Mouse (Mus musculus): ENCODE results near the gene Golph3. TPM values are rescaled to one million over a fixed set of nuclear protein-coding genes. Genes with fewer than 3 reads are reported as not detected.

Gene Golph3
- total RNA-seq, 1 experiment from 2014 or later, result 106 TPM

- no peak for ATAC-seq (ENCODE audit: extremely low read depth, insufficient number of reproducible peaks, low FRiP score, poor library complexity, severe bottlenecking)
These were observed 48.8 kb downstream of the Golph3 start for GRCm38 (mm10) chr15:12370096-12370495.

GRCm38 (mm10) chr15:12371183-12371582 is 49.9 kb downstream of the Golph3 start:
- peak; percentile 59 for ATAC-seq (ENCODE audit: extremely low read depth, insufficient number of reproducible peaks, low FRiP score, poor library complexity, severe bottlenecking)

- no peak for ATAC-seq (ENCODE audit: extremely low read depth, insufficient number of reproducible peaks, low FRiP score, poor library complexity, severe bottlenecking)
These were observed 52.2 kb downstream of the Golph3 start for GRCm38 (mm10) chr15:12373496-12373895.

- ATAC-seq (ENCODE audit: extremely low read depth, insufficient number of reproducible peaks, low FRiP score, poor library complexity, severe bottlenecking), result no peak
These were observed 52.7 kb downstream of the Golph3 start for GRCm38 (mm10) chr15:12373918-12374317.

- ATAC-seq (ENCODE audit: extremely low read depth, insufficient number of reproducible peaks, low FRiP score, poor library complexity, severe bottlenecking), result no peak
These were observed 53.7 kb downstream of the Golph3 start for GRCm38 (mm10) chr15:12374916-12375315.

- ATAC-seq (ENCODE audit: extremely low read depth, insufficient number of reproducible peaks, low FRiP score, poor library complexity, severe bottlenecking), result peak; percentile 73
These were observed 54.5 kb downstream of the Golph3 start for GRCm38 (mm10) chr15:12375641-12376311.

GRCm38 (mm10) chr15:12376491-12377069 is 55.3 kb downstream of the Golph3 start:
- no peak for ATAC-seq (ENCODE audit: extremely low read depth, insufficient number of reproducible peaks, low FRiP score, poor library complexity, severe bottlenecking)

GRCm38 (mm10) chr15:12377800-12378199 is 56.5 kb downstream of the Golph3 start:
- ATAC-seq (ENCODE audit: extremely low read depth, insufficient number of reproducible peaks, low FRiP score, poor library complexity, severe bottlenecking), result no peak

- no peak for ATAC-seq (ENCODE audit: extremely low read depth, insufficient number of reproducible peaks, low FRiP score, poor library complexity, severe bottlenecking)
These were observed 58.8 kb downstream of the Golph3 start for GRCm38 (mm10) chr15:12380057-12380456.

- peak; percentile 66; the same call in 1 of the 2 replicates for ATAC-seq (ENCODE audit: extremely low read depth, insufficient number of reproducible peaks, low FRiP score, poor library complexity, severe bottlenecking)
These were observed 59.3 kb downstream of the Golph3 start for GRCm38 (mm10) chr15:12380548-12380947.

GRCm38 (mm10) chr15:12384679-12385078 is 63.4 kb downstream of the Golph3 start:
- no peak for ATAC-seq (ENCODE audit: extremely low read depth, insufficient number of reproducible peaks, low FRiP score, poor library complexity, severe bottlenecking)

GRCm38 (mm10) chr15:12388726-12389489 is 67.7 kb downstream of the Golph3 start:
- ATAC-seq (ENCODE audit: extremely low read depth, insufficient number of reproducible peaks, low FRiP score, poor library complexity, severe bottlenecking), result no peak

GRCm38 (mm10) chr15:12394758-12395157 is 73.5 kb downstream of the Golph3 start:
- no peak for ATAC-seq (ENCODE audit: extremely low read depth, insufficient number of reproducible peaks, low FRiP score, poor library complexity, severe bottlenecking)

- no peak for ATAC-seq (ENCODE audit: extremely low read depth, insufficient number of reproducible peaks, low FRiP score, poor library complexity, severe bottlenecking)
These were observed 75.8 kb downstream of the Golph3 start for GRCm38 (mm10) chr15:12397032-12397431.

Other genes starting within 250 kb of the Golph3 start
- gene Zfr, start 203.6 kb upstream of the Golph3 start, total RNA-seq (2017), result 71.1 and 83.7 TPM in 2 replicates
- gene Mtmr12, start 116.4 kb upstream of the Golph3 start, total RNA-seq (2017), result 29.7 and 32.8 TPM in 2 replicates
- gene 1810049J17Rik, start 449 bp downstream of the Golph3 start, total RNA-seq (2017), result not detected in 2 replicates